Mouse (Mus musculus) heart, postnatal 25 days (tissue): ENCODE results near the gene Fads6. TPM values are rescaled to one million over a fixed set of nuclear protein-coding genes. Genes with fewer than 3 reads are reported as not detected.

Experiments used
- DNase-seq: peaks from one replicate; pipeline ENCODE4 v3.0.0; 2022; ENCODE audit warnings: low spot score
- intact Hi-C: fragments of 180-260 bp; cut with DNase I; formaldehyde crosslinking; loops from one replicate; pipeline ENCODE4 v1.15.1; 2025
- total RNA-seq, 2 experiments: library from RNA; stranded (reverse); gene quantifications; 2 replicates each; pipeline ENCODE4 v1.2.3; 2021

The Fads6 gene
- 1 to 10 TPM; 1.1 to 1.5 TPM for total RNA-seq

GRCm38 (mm10) chr11:115297214-115297826 is at the start of gene Fads6:
Fads6 (minus strand) TSS chr11:115297663.
- intact Hi-C loops = no loop called here
- peak; percentile 33 for DNase-seq

GRCm38 (mm10) chr11:115345515-115345914 is 48.1 kb upstream of the Fads6 start:
- intact Hi-C loops = no loop called here
- no peak for DNase-seq

- DNase-seq = no peak
- intact Hi-C loops = no loop called here
Observed at GRCm38 (mm10) chr11:115344967-115345366, 47.5 kb upstream of the Fads6 start.

- intact Hi-C loops = no loop called here
- DNase-seq = no peak
Observed at GRCm38 (mm10) chr11:115341866-115342265, 44.4 kb upstream of the Fads6 start.

GRCm38 (mm10) chr11:115341246-115341645 is 43.8 kb upstream of the Fads6 start:
- intact Hi-C loops = no loop called here
- no peak for DNase-seq

- intact Hi-C loops = no loop called here
Observed at GRCm38 (mm10) chr11:115337826-115338225, 40.4 kb upstream of the Fads6 start.

GRCm38 (mm10) chr11:115337350-115337749 is 39.9 kb upstream of the Fads6 start:
- no peak for DNase-seq
- intact Hi-C loops = no loop called here

More at GRCm38 (mm10) chr11:115337826-115338225, 40.4 kb upstream of the Fads6 start:
- no peak for DNase-seq

- DNase-seq = no peak
- intact Hi-C loops = no loop called here
Observed at GRCm38 (mm10) chr11:115336115-115336514, 38.7 kb upstream of the Fads6 start.

- no peak for DNase-seq
Observed at GRCm38 (mm10) chr11:115335223-115335622, 37.8 kb upstream of the Fads6 start.

GRCm38 (mm10) chr11:115334531-115334930 is 37.1 kb upstream of the Fads6 start, which contains the start of gene Otop3:
Otop3 (plus strand) TSS chr11:115334731.
- intact Hi-C loops = no loop called here
- no peak for DNase-seq

More at GRCm38 (mm10) chr11:115335223-115335622, 37.8 kb upstream of the Fads6 start:
- intact Hi-C loops = no loop called here

GRCm38 (mm10) chr11:115329339-115329738 is 31.9 kb upstream of the Fads6 start:
- intact Hi-C loops = no loop called here
- DNase-seq = no peak

GRCm38 (mm10) chr11:115326730-115327129 is 29.3 kb upstream of the Fads6 start:
- intact Hi-C loops = no loop called here
- no peak for DNase-seq

GRCm38 (mm10) chr11:115323354-115323753 is 25.9 kb upstream of the Fads6 start:
- no peak for DNase-seq

GRCm38 (mm10) chr11:115321906-115322693 is 24.6 kb upstream of the Fads6 start, which contains the start of gene Ush1g:
Ush1g (minus strand) TSS chr11:115322041.
- no peak for DNase-seq
- intact Hi-C loops = loop anchor here (1.0 kb wide), 1 partner anchor 32 kb away; no protein-coding TSS in a partner anchor

More at GRCm38 (mm10) chr11:115323354-115323753, 25.9 kb upstream of the Fads6 start:
- intact Hi-C loops = no loop called here

- intact Hi-C loops = no loop called here
- DNase-seq = no peak
Observed at GRCm38 (mm10) chr11:115319704-115320383, 22.4 kb upstream of the Fads6 start.

- intact Hi-C loops = no loop called here
- DNase-seq = no peak
Observed at GRCm38 (mm10) chr11:115318245-115319027, 21.0 kb upstream of the Fads6 start.

- intact Hi-C loops = no loop called here
Observed at GRCm38 (mm10) chr11:115317204-115317603, 19.7 kb upstream of the Fads6 start.

GRCm38 (mm10) chr11:115314249-115314648 is 16.8 kb upstream of the Fads6 start:
- no peak for DNase-seq
- intact Hi-C loops = no loop called here

More at GRCm38 (mm10) chr11:115317204-115317603, 19.7 kb upstream of the Fads6 start:
- no peak for DNase-seq

- no peak for DNase-seq
- intact Hi-C loops = no loop called here
Observed at GRCm38 (mm10) chr11:115308781-115309180, 11.3 kb upstream of the Fads6 start.

- intact Hi-C loops = no loop called here
- DNase-seq = no peak
Observed at GRCm38 (mm10) chr11:115306863-115307262, 9.4 kb upstream of the Fads6 start, which contains the start of gene Otop2. Otop2 (plus strand) TSS chr11:115307163.
